ENCODE assay signal across 12 mouse cellular contexts in the genomic region with DNA sequence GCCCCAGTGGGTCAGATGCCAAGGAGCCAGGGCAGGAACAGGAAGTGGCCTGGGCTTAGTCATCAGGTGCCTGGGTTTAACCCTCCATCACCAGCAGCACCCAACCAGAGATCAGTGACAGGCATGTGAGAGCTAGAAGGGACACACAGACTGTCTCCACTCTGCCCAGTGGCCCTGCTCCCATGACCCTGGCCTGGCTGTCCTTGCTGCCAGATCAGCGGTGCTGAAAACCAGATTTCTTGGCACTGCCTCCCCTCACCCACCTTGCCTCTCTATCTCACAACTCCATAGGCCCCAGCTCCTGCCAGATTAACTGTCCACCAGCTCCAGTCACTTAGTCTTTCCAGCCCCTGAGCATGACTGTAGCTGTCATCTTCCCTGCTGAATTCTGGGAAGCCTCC.
A peak's percentile ranks its signal among the peaks of the same experiment; 100 is the strongest.
DNase-seq lines count a peak whose midpoint lies in the region; ATAC-seq and TF ChIP-seq lines count a peak whose summit lies in the region.
"Had no signal": no experiment of that assay in that cellular context is flagged by ENCODE, and none has a peak within 500 bp of the region (broad histone marks: within the 10 kb centered on the region; RNA-seq: fewer than 3 reads in every experiment).

No protein-coding gene starts in this region.

- no peak overlapping the region for H3K4me2 ChIP-seq in heart, embryonic 12.5 days
- H3K4me2 ChIP-seq: neural tube, embryonic 13.5 days had no signal

- TF ChIP-seq CTCF in layer of hippocampus, adult 2 months (conservative IDR thresholded peaks at IDR 0.05): no peak
- TF ChIP-seq CTCF in Patski (IDR thresholded peaks at IDR 0.05): no peak

- CTCF ChIA-PET in Patski (lab: Charles Lee): interaction anchor here (0.8 to 1.5 kb wide), 2 partner anchors 14 to 21 kb away, joined by 3 to 4 read pairs; no protein-coding TSS in a partner anchor

- in situ Hi-C loops in Patski (cut with MboI; ENCODE audit: low pct_unique_long_range_greater_than_20kb): no loop called here

- POLR2A ChIA-PET in Patski (lab: Charles Lee): interaction anchor here (1.2 kb wide), 1 partner anchor 13 kb away, joined by 3 read pairs; no protein-coding TSS in a partner anchor

- H3K27ac ChIP-seq in heart, embryonic 12.5 days (ENCODE audit: poor library complexity, severe bottlenecking): peak overlapping the region; percentile 58
- H3K27ac ChIP-seq in layer of hippocampus, adult 2 months: peak overlapping the region; percentile 46
- H3K27ac ChIP-seq: neural tube, embryonic 13.5 days had no signal

- no peaks in the 10 kb centered on the region for H3K36me3 ChIP-seq in heart, embryonic 12.5 days
- H3K36me3 ChIP-seq: neural tube, embryonic 13.5 days had no signal

- H3K4me3 ChIP-seq in heart, embryonic 12.5 days: no peak overlapping the region
- H3K4me3 ChIP-seq in layer of hippocampus, adult 2 months: no peak overlapping the region
- H3K4me3 ChIP-seq: neural tube, embryonic 13.5 days had no signal

- 14% methylated on average over 1 of the region's 1 CpGs for WGBS in heart, embryonic 12.5 days

- no peaks in the 10 kb centered on the region for H3K9me3 ChIP-seq in heart, embryonic 12.5 days (replicated peaks)
- H3K9me3 ChIP-seq: neural tube, embryonic 13.5 days had no signal

- no peak for DNase-seq in heart, adult 8-10 months (ENCODE audit: low spot score)
- DNase-seq in layer of hippocampus, adult 2 months (ENCODE audit: low spot score in 2 of 2): no peak
- DNase-seq in layer of hippocampus, postnatal 10 days (ENCODE audit: low spot score in 2 of 2): no peak
- DNase-seq in Patski (ENCODE audit: low read depth, low spot score): no peak
- no peak for DNase-seq in embryo, embryonic 10 days (ENCODE audit: low spot score)
- no peak for DNase-seq in gastrocnemius, adult 8-10 months (ENCODE audit: low spot score in 2 of 2)
- DNase-seq: embryo, embryonic 11 days; retina, postnatal 1 day had no signal

- H3K27me3 ChIP-seq in heart, embryonic 12.5 days (replicated peaks): no peaks in the 10 kb centered on the region
- no peaks in the 10 kb centered on the region for H3K27me3 ChIP-seq in Patski
- H3K27me3 ChIP-seq: neural tube, embryonic 13.5 days had no signal

- no peak; the same call in 1 of the 2 replicates for ATAC-seq in heart, embryonic 12.5 days (ENCODE audit: insufficient number of reproducible peaks, low FRiP score)
- peak; percentile 48 for ATAC-seq in Patski
- peak; percentile 67 for ATAC-seq in granulocyte monocyte progenitor cell, adult 5-6 weeks (replicated peaks; ENCODE audit: poor library complexity, severe bottlenecking)
- ATAC-seq: midbrain, embryonic 16.5 days had no signal

- H3K4me1 ChIP-seq in heart, embryonic 12.5 days (replicated peaks): peaks cover 87% of the 10 kb centered on the region
- H3K4me1 ChIP-seq: neural tube, embryonic 13.5 days had no signal

- H3K9ac ChIP-seq in heart, embryonic 12.5 days: no peak overlapping the region
- H3K9ac ChIP-seq: neural tube, embryonic 13.5 days had no signal
